Mouse (Mus musculus): Measurements from ENCODE around the gene Nudt12.

The Nudt12 gene

DNA sequence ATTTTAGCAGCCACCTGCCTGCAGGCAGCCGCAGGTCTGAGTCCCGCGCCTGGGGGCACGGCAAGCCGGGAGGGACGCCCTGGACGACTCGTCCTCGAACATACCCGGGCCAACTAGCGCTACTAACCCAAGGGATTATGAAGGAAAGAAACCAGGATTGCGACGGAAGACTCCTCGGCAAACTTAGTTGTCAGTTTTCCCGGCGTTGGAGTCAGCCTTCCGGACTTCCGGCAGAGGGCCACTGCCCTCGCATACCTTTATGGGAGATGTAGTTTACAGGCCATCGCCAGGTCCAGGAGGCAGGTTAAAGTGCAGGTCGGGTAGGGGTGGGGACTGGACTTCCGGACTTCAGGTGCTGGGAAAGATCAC, at the start of gene Nudt12:
Gene Nudt12 (minus strand): TSS at position 282 of the 369 bp plus-strand sequence.
- peak; percentile 47 for DNase-seq (ENCODE audit: low read depth)

DNA sequence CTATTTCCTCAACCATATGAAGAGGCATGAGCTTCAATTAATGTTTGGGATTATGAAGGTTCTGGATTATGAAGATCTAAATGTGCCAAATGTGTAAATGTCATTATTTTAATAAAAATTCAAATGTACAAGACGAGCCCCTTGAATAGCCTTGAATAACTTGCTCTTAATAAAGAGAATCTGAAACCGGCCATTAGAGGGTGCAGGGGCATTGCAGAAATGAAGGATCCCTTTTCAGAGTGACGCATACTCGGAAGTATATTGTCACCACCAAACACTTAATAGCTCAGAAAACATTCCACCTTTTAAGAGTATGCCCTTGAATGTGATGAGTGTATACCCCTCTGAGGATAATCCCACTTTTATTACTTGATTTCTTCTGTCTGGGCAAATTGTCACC, 40.1 kb upstream of the Nudt12 start:
- peak; percentile 47 for DNase-seq (ENCODE audit: low read depth)

DNA sequence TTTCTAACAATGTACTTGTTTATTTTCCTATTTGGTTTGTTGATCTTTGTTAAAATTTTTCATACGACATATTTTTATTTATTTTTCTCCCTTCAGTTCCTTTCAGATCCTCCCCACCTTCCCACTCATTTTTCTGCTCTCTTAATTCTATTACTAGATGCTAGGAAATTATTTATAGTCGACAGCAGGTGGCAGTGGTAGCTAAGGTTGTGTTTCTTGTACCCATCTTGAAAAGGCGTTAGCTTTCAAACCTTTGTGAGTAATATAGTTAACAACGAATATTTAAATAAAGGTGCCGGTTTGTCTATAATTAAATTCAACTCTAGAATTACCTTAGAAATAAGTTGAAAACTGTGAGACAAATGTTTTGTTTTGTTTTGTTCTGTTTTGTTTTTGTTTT, 26.6 kb upstream of the Nudt12 start:
- DNase-seq (ENCODE audit: low read depth): peak; percentile 85

DNA sequence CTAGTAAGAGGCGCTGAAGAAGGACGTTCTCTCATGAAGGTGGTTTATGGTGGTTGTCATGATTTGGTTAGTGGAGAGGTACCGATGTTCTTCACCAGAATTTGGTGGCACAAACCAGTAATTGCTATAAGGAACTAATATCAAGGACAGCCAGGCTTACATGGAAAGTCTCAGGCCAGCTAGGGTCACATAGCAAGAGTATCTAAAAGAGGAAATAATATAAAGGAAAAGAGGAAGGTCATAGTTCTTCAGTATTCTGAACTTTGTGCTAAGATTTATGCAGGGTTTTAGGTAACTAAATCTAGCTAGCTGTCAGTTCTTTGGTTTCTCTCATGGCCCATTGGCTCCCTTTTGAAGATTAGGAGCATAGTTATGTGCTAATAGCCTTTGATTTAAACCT, 20.3 kb upstream of the Nudt12 start:
- DNase-seq (ENCODE audit: low read depth): no peak

DNA sequence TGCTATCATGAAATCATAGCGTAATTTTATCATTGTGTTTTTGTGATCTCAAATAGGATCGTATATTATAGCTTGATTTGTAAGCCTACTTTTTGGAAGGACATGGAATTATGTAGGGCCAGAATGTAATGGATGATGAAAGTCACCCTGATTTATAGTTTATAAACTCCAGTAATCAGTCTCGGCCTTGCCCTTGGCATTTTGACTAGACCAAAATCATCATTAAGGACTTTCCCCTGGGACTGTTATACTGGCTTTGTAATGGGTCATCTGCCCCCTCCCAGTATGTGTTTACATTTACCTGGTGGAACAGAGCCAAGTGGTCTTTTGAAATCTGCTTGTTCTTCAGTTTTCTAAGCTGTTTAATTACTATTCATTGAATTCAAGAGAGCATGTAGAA, 13.2 kb upstream of the Nudt12 start:
- no peak for DNase-seq (ENCODE audit: low read depth)

DNA sequence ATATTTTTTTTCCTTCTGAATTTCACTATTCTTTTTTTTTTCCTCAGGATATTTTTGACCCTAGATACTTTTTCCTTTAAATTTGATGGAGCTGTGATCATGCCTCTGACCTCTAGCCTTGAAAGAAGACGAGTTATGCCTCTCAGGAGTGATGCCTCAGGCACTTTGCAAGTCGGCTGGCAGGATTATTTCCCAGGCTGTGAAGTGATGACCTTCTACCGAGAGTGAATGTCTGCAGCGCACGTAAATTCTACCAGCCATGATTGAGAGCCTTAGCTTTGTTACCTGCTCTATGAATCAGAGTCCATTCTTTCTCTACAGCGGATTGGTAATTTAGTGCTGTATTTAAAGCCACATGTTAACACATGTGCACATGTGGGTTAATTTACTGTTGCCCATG, 11.3 kb upstream of the Nudt12 start:
- DNase-seq (ENCODE audit: low read depth): no peak

DNA sequence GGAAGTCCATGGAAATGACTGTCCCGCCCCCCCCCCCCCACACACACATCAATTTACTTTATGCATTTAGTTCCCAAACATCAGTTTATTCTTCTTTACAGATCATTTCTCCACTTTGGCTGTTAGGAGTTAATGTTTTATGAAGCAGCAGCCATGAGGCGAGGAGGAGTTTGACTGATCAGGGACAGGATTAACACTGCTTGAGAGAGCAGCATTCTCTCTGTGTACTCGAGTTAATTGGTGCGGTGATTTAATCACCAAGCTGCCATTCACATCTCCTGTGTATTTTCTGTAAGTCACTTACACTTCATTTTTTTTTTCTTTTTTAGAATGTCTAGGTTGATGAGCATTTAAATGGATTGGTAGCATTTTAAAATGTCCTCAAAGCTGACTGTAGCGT, 10.8 kb upstream of the Nudt12 start:
- no peak for DNase-seq (ENCODE audit: low read depth)

DNA sequence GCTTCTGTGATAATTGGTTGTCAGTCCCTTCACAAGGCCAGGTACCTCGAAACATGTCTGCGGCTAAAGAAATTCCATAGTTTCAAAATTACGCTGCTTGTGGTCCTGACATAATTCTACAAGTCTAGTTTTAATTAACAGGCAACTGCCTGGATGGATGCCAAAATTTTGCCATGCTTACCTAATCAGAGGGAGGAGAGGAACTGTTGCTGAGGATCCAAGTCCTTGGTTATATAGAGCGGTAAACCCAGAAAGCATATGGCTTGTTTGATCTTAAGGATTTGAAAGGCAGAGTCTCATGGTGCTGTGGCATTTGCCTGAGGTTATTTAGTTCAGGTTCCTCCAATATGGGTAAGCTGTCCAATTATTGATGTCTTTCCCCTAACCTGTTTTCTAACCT, 5.5 kb upstream of the Nudt12 start:
- no peak for DNase-seq (ENCODE audit: low read depth)

DNA sequence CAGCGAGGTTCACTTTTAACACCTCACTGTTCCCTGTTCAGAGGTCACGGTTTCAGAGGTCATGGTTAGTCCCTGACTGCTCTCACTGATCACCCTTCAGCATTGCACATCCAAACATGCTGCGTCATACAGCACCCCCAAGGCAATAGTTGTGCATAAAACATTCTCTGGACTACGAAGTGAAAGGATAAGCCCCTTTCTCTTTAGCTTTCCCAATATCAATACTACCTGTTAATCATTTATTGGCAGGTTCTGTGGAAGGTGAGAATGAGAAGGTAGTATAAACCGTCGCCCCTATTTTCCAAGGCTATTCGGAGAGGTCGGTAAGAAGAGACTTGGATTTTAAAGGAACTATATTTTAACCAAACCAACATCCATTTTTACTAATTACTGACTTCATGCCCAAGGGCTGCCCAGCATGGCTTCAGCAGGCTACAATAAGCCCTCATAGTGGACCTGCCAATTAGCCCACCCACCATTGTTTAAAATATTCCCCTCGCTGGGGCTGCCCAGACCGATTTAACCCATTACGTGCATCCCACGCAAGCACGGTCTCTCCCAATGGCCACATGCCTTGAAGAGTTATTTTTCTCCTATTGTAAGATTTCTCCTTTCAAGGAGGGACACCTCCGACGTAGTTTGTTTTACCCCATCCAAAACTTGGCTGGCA, 616 bp downstream of the Nudt12 start:
- DNase-seq (ENCODE audit: low read depth): peak; percentile 35

DNA sequence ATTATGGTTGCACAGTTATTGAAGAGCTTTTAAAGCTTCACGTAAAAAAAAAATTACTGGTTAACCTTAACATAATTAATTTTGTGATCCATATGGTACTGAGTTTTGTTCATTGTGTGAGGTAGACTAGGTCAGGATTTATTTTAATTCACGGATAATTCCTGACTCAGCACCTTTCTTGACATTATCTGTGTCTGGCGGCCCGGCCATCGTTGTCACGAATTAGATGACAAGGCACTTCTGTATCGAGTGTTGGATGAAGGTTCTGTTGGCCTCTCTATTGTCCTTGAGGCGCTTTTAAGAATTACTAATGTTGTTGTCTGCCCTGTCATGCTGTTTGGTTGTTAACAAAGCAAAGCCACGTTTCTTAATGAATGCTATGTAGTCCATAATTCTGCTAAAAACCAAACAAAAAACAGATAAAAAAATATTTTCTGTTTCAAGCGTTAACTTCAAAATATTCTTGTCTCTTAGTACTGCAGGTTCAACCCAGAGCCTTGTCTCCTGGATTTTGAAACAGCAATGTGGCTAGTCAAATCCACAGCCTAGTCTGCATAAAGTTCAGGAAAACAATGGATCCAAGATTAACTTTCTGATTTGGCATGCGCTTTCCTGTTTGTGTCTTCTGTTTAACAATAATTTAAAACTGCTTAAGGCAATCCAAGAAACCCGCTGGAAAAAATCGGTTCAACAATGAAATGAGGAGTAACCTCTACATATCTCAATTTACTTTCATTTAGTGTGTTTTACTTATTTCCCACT, 1.4 kb downstream of the Nudt12 start:
- no peak for DNase-seq (ENCODE audit: low read depth)

DNA sequence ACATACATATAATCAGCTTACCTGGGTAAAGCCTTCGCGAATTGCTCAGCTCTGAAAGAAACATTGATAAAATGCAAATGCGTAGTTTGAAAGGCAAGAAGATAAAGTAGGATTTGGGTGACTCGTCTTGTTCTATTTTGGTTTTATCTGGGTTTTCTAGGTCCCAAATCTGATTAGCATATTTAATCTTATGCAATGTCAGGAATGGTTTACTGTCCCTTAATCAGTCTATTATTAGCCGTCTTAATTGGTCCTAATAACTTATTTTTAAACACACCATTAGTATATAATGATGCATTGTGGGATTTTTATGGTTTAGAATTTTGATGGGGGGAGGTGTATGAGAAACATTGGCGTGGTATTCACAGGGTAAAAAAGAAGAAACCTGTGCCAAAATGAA, 21.9 kb downstream of the Nudt12 start, which contains the start of gene Pdzph1:
Gene Pdzph1 (minus strand): TSS at position 101 of the 400 bp plus-strand sequence.
- no peak for DNase-seq (ENCODE audit: low read depth)

DNA sequence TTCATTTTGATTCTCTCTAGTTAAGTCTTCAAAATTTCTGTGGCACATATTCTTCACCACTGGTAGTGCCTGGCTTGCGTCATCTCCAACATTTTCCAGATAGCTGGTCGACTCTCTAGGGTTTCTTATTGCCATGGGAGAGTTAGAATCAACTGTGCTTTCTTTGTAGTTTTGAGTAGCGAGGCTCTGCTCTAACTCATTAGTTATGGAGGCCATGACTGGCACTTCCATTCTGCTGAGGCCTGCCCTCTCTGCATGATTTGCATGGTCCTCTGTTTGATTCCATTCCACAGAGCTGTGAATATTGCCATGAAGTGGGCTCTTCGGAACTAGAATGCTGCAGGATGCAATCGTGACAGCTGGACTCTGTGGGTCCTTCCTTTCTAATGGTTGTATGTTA, 39.9 kb downstream of the Nudt12 start:
- DNase-seq (ENCODE audit: low read depth): no peak

DNA sequence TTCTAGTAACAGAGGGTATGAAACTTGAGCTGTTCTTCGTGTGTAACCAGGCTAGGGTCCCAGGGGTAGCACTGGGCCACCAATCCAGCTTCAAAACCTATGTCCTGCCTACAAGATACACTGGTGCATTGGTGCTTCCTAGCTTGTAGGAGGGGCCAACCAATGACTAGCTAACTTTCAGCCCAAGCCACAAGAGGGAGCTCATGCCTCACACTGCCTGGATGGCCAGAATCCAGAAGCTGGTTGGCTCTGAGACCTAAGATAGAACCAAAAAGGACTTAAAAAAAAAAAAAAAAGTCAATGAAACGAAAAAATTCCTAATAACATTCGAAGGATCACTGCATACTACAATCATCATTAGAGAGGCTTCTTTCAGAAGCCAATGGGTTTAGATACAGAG, 53.3 kb downstream of the Nudt12 start:
- peak; percentile 83 for DNase-seq (ENCODE audit: low read depth)

DNA sequence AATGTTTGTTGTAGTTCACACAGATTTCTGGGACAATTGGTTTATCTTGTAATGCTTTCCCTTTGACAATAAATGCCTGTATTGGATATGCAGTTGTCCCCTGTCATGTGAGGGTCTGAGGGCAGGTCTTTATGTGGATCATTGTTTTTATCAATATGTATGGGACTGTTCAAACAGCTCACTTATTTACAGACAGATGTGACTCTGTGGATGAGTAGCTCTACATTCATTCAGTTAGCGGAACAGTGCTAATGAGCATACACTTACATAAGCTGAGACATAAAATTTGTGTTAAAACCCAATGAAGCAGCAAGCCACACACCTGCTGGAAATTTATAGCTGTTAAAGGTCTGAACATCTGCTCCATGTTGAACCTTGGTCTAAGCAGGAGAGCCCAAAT, 56.1 kb downstream of the Nudt12 start:
- no peak for DNase-seq (ENCODE audit: low read depth)

All from 416B (cell line).